Mouse (Mus musculus) forebrain, embryonic 13.5 days (tissue): ENCODE data around the gene Klhl23. TPM values are rescaled to one million over a fixed set of nuclear protein-coding genes. Genes with fewer than 3 reads are reported as not detected.
"Not testable (repeated sequence)": the region's sequence is repeated elsewhere in the genome, so short reads cannot be mapped to it uniquely, and the experiment has no call there.

ENCODE experiments used
- ATAC-seq: fragments of 200-750 bp; cut with Nextera tagmentation; 2 replicates; pipeline ENCODE4 v1.8.0; 2017
- H3K27ac ChIP-seq: fragments of 300-500 bp; sonication (generic); 2 replicates; pipeline ENCODE4 v1.5.1; 2015; ENCODE audit warnings: inconsistent platforms, mild to moderate bottlenecking, moderate library complexity
- H3K27me3 ChIP-seq: fragments of 300-500 bp; sonication (generic); 2 replicates; pipeline ENCODE4 v1.6.1; 2015; ENCODE audit warnings: mild to moderate bottlenecking, inconsistent platforms
- H3K36me3 ChIP-seq: fragments of 300-500 bp; sonication (generic); 2 replicates; pipeline ENCODE4 v1.6.1; 2015; ENCODE audit warnings: mild to moderate bottlenecking, inconsistent platforms; ENCODE audit not compliant: poor library complexity, severe bottlenecking
- H3K4me1 ChIP-seq: fragments of 300-500 bp; sonication (generic); 2 replicates; pipeline ENCODE4 v1.6.1; 2015; ENCODE audit warnings: inconsistent platforms
- H3K4me2 ChIP-seq: fragments of 300-500 bp; sonication (generic); 2 replicates; pipeline ENCODE4 v1.6.1; 2015; ENCODE audit warnings: inconsistent platforms, mild to moderate bottlenecking, moderate library complexity
- H3K4me3 ChIP-seq: fragments of 300-500 bp; sonication (generic); 2 replicates; pipeline ENCODE4 v1.5.1; 2015; ENCODE audit warnings: mild to moderate bottlenecking, inconsistent platforms
- H3K9ac ChIP-seq: fragments of 300-500 bp; sonication (generic); 2 replicates; pipeline ENCODE4 v1.6.1; 2015; ENCODE audit warnings: mild to moderate bottlenecking, inconsistent platforms
- H3K9me3 ChIP-seq: fragments of 300-500 bp; sonication (generic); replicated peaks from 2 replicates; pipeline ENCODE4 v1.6.1; 2016; ENCODE audit warnings: inconsistent platforms
- WGBS: fragments of 180-500 bp; shearing (Covaris S2); methylation state at CpG from one replicate; pipeline ENCODE4 v1.1.7; 2015; 5-methylcytosine and 5-hydroxymethylcytosine counted together
- polyA plus RNA-seq: library from polyadenylated mRNA; unstranded; fragments of >200 nt; fragmentation: Nextera tagmentation; extraction: Ambion mirVana; gene quantifications from 2 replicates; pipeline ENCODE4 v1.2.1, GENCODE M21; 2015

Gene Klhl23
- polyA plus RNA-seq, 1 experiment from 2014 or later = 45.2 TPM

- not testable (repeated sequence) for H3K36me3 ChIP-seq, H3K4me2 ChIP-seq, H3K4me1 ChIP-seq, H3K27ac ChIP-seq, H3K9ac ChIP-seq, H3K4me3 ChIP-seq, ATAC-seq, H3K27me3 ChIP-seq, H3K9me3 ChIP-seq
- 52% methylated on average over 7 of the region's 7 CpGs for WGBS
These were observed 10.4 kb upstream of the Klhl23 start for GRCm38 (mm10) chr2:69811349-69811748.

- ATAC-seq = no peak
- 88% methylated on average over 5 of the region's 5 CpGs for WGBS
- Histone ChIP-seq H3K36me3 (no peaks in the 10 kb centered on the region), H3K27me3 (no peaks in the 10 kb centered on the region), H3K27ac (no peak overlapping the region), H3K9me3 (no peaks in the 10 kb centered on the region), H3K4me2 (no peak overlapping the region), H3K4me3 (no peak overlapping the region), H3K9ac (no peak overlapping the region), H3K4me1 (peaks cover under 1% of the 10 kb centered on the region)
These were observed 5.2 kb upstream of the Klhl23 start for GRCm38 (mm10) chr2:69816575-69816974.

GRCm38 (mm10) chr2:69818350-69819085, 3.2 kb upstream of the Klhl23 start:
- WGBS = 85% methylated on average over 9 of the region's 9 CpGs
- no peak for ATAC-seq
- Histone ChIP-seq H3K4me1 (peaks cover 11% of the 10 kb centered on the region), H3K9me3 (no peaks in the 10 kb centered on the region), H3K36me3 (no peaks in the 10 kb centered on the region), H3K9ac (no peak overlapping the region), H3K4me2 (no peak overlapping the region), H3K27ac (no peak overlapping the region), H3K4me3 (no peak overlapping the region), H3K27me3 (no peaks in the 10 kb centered on the region)

GRCm38 (mm10) chr2:69820201-69820600, 1.5 kb upstream of the Klhl23 start:
- no peak for ATAC-seq
- peaks cover 8% of the 10 kb centered on the region; the same call in 1 of the 2 replicates for H3K36me3 ChIP-seq
- no peaks in the 10 kb centered on the region for H3K27me3 ChIP-seq
- H3K27ac ChIP-seq = no peak overlapping the region
- WGBS = 71% methylated on average over 1 of the region's 1 CpGs
- H3K4me2 ChIP-seq = no peak overlapping the region
- H3K9ac ChIP-seq = no peak overlapping the region
- H3K4me1 ChIP-seq = peaks cover 24% of the 10 kb centered on the region
- no peaks in the 10 kb centered on the region for H3K9me3 ChIP-seq
- H3K4me3 ChIP-seq = no peak overlapping the region

- Histone ChIP-seq H3K4me3 (peak overlapping the region; percentile 83), H3K36me3 (peaks cover 15% of the 10 kb centered on the region; the same call in 1 of the 2 replicates), H3K9me3 (no peaks in the 10 kb centered on the region), H3K4me1 (peaks cover 35% of the 10 kb centered on the region), H3K27ac (peak overlapping the region; percentile 92), H3K27me3 (no peaks in the 10 kb centered on the region), H3K4me2 (peak overlapping the region; percentile 77), H3K9ac (peak overlapping the region; percentile 94)
- ATAC-seq = peak; percentile 85
- 1% methylated on average over 41 of the region's 80 CpGs for WGBS
These were observed 801 bp downstream of the Klhl23 start for GRCm38 (mm10) chr2:69822361-69823128.

- H3K9me3 ChIP-seq = no peaks in the 10 kb centered on the region
- peaks cover 35% of the 10 kb centered on the region for H3K4me1 ChIP-seq
- H3K9ac ChIP-seq = peak overlapping the region; percentile 94
- under 1% methylated on average over 44 of the region's 45 CpGs for WGBS
- peak overlapping the region; percentile 77 for H3K4me2 ChIP-seq
- H3K27me3 ChIP-seq = no peaks in the 10 kb centered on the region
- peak overlapping the region; percentile 83 for H3K4me3 ChIP-seq
- H3K27ac ChIP-seq = peak overlapping the region; percentile 92
- peak; percentile 83 for ATAC-seq
- peaks cover 15% of the 10 kb centered on the region; the same call in 1 of the 2 replicates for H3K36me3 ChIP-seq
These were observed 1.5 kb downstream of the Klhl23 start for GRCm38 (mm10) chr2:69823129-69823677.

GRCm38 (mm10) chr2:69825898-69826297, 4.2 kb downstream of the Klhl23 start:
- Histone ChIP-seq H3K9ac (no peak overlapping the region), H3K4me3 (no peak overlapping the region), H3K36me3 (peaks cover 30% of the 10 kb centered on the region), H3K27me3 (no peaks in the 10 kb centered on the region), H3K27ac (no peak overlapping the region), H3K9me3 (no peaks in the 10 kb centered on the region), H3K4me1 (peaks cover 35% of the 10 kb centered on the region), H3K4me2 (no peak overlapping the region)
- no peak for ATAC-seq
- WGBS = 81% methylated on average over 10 of the region's 10 CpGs

- Histone ChIP-seq H3K4me3 (no peak overlapping the region), H3K9ac (no peak overlapping the region), H3K4me1 (peaks cover 35% of the 10 kb centered on the region), H3K36me3 (peaks cover 35% of the 10 kb centered on the region), H3K4me2 (no peak overlapping the region), H3K27me3 (no peaks in the 10 kb centered on the region), H3K27ac (0 out of 2 replicates have a peak overlapping the region, but pooled peaks have one; percentile 19), H3K9me3 (no peaks in the 10 kb centered on the region)
- WGBS = 54% methylated on average over 2 of the region's 2 CpGs
- no peak for ATAC-seq
These were observed 4.6 kb downstream of the Klhl23 start for GRCm38 (mm10) chr2:69826380-69826779.

GRCm38 (mm10) chr2:69828031-69828430, 6.3 kb downstream of the Klhl23 start:
- H3K27ac ChIP-seq = no peak overlapping the region

GRCm38 (mm10) chr2:69829680-69830079, 7.9 kb downstream of the Klhl23 start:
- WGBS = 96% methylated on average over 2 of the region's 2 CpGs
- Histone ChIP-seq H3K27ac (no peak overlapping the region), H3K9me3 (no peaks in the 10 kb centered on the region), H3K4me2 (no peak overlapping the region), H3K36me3 (peaks cover 53% of the 10 kb centered on the region), H3K4me3 (no peak overlapping the region), H3K4me1 (peaks cover 13% of the 10 kb centered on the region; the same call in 1 of the 2 replicates), H3K27me3 (no peaks in the 10 kb centered on the region), H3K9ac (no peak overlapping the region)
- no peak for ATAC-seq

More at GRCm38 (mm10) chr2:69828031-69828430, 6.3 kb downstream of the Klhl23 start:
- ATAC-seq = no peak
- Histone ChIP-seq H3K36me3 (peaks cover 43% of the 10 kb centered on the region), H3K9ac (no peak overlapping the region), H3K4me2 (no peak overlapping the region), H3K4me1 (peaks cover 26% of the 10 kb centered on the region), H3K9me3 (no peaks in the 10 kb centered on the region), H3K27me3 (no peaks in the 10 kb centered on the region), H3K4me3 (no peak overlapping the region)
- 47% methylated on average over 7 of the region's 7 CpGs for WGBS

GRCm38 (mm10) chr2:69830116-69830515, 8.4 kb downstream of the Klhl23 start:
- ATAC-seq = no peak
- H3K27me3 ChIP-seq = no peaks in the 10 kb centered on the region
- H3K9me3 ChIP-seq = no peaks in the 10 kb centered on the region
- peaks cover 53% of the 10 kb centered on the region for H3K36me3 ChIP-seq
- H3K9ac ChIP-seq = no peak overlapping the region
- H3K4me3 ChIP-seq = no peak overlapping the region
- peaks cover 11% of the 10 kb centered on the region; the same call in 1 of the 2 replicates for H3K4me1 ChIP-seq
- H3K4me2 ChIP-seq = no peak overlapping the region
- H3K27ac ChIP-seq = no peak overlapping the region
- 94% methylated on average over 8 of the region's 8 CpGs for WGBS
